Mouse (Mus musculus) intestine, embryonic 16.5 days (tissue): ENCODE results near the gene Tmc7. TPM values are rescaled to one million over a fixed set of nuclear protein-coding genes. Genes with fewer than 3 reads are reported as not detected.

Experiments
- ATAC-seq: fragments of 200-750 bp; cut with Nextera tagmentation; 2 replicates; pipeline ENCODE4 v1.8.0; 2017; ENCODE audit warnings: moderate TSS enrichment, moderate library complexity
- H3K27ac ChIP-seq: fragments of 300-500 bp; sonication (generic); 2 replicates; pipeline ENCODE4 v1.5.1; 2014; ENCODE audit warnings: mild to moderate bottlenecking, low read length
- H3K27me3 ChIP-seq: fragments of 300-500 bp; sonication (generic); replicated peaks from 2 replicates; pipeline ENCODE4 v1.6.1; 2014; ENCODE audit warnings: low read length, control low read depth, mixed read lengths; ENCODE audit not compliant: control insufficient read depth, insufficient read depth
- H3K36me3 ChIP-seq: fragments of 300-500 bp; sonication (generic); 2 replicates; pipeline ENCODE4 v1.6.1; 2014; ENCODE audit warnings: low read length, control low read depth; ENCODE audit not compliant: control insufficient read depth, insufficient read depth
- H3K4me1 ChIP-seq: fragments of 300-500 bp; sonication (generic); 2 replicates; pipeline ENCODE4 v1.6.1; 2014; ENCODE audit warnings: low read length, control low read depth, mixed read lengths; ENCODE audit not compliant: control insufficient read depth, insufficient read depth
- H3K4me2 ChIP-seq: fragments of 300-500 bp; sonication (generic); 2 replicates; pipeline ENCODE4 v1.6.1; 2014; ENCODE audit warnings: low read depth, low read length, control low read depth
- H3K4me3 ChIP-seq: fragments of 300-500 bp; sonication (generic); 2 replicates; pipeline ENCODE4 v1.5.1; 2014; ENCODE audit warnings: mild to moderate bottlenecking, low read length
- H3K9ac ChIP-seq: fragments of 300-500 bp; sonication (generic); 2 replicates; pipeline ENCODE4 v1.6.1; 2014; ENCODE audit warnings: low read depth, low read length
- H3K9me3 ChIP-seq: fragments of 300-500 bp; sonication (generic); 2 replicates; pipeline ENCODE4 v1.6.1; 2016; ENCODE audit warnings: low read length, control low read depth; ENCODE audit not compliant: control insufficient read depth
- WGBS: fragments of 180-500 bp; shearing (Covaris S2); extraction: QIAGEN DNeasy Blood & Tissue Kit; methylation state at CpG from one replicate; pipeline ENCODE4 v1.1.7; 2014; 5-methylcytosine and 5-hydroxymethylcytosine counted together
- polyA plus RNA-seq: library from polyadenylated mRNA; unstranded; fragments of >200 nt; fragmentation: Nextera tagmentation; extraction: Ambion mirVana; gene quantifications from 2 replicates; pipeline ENCODE4 v1.2.1, GENCODE M21; 2015

Tmc7 gene
- polyA plus RNA-seq, 1 experiment from 2014 or later: 1.7 TPM

GRCm38 (mm10) chr7:118571350-118571749 is 13.2 kb downstream of the Tmc7 start:
- no peak overlapping the region for H3K4me3 ChIP-seq
- no peak for ATAC-seq
- peaks cover 13% of the 10 kb centered on the region for H3K4me1 ChIP-seq
- no peak overlapping the region for H3K4me2 ChIP-seq
- no peak overlapping the region for H3K27ac ChIP-seq
- 60% methylated on average over 5 of the region's 5 CpGs for WGBS
- H3K36me3 ChIP-seq: no peaks in the 10 kb centered on the region
- H3K27me3 ChIP-seq: no peaks in the 10 kb centered on the region
- H3K9me3 ChIP-seq: no peaks in the 10 kb centered on the region
- no peak overlapping the region for H3K9ac ChIP-seq

GRCm38 (mm10) chr7:118569121-118569543 is 15.4 kb downstream of the Tmc7 start:
- H3K36me3 ChIP-seq: no peaks in the 10 kb centered on the region
- peak overlapping the region; percentile 51; the same call in 1 of the 2 replicates for H3K27ac ChIP-seq
- no peak overlapping the region for H3K4me3 ChIP-seq
- 63% methylated on average over 6 of the region's 6 CpGs for WGBS
- H3K4me1 ChIP-seq: peaks cover 8% of the 10 kb centered on the region
- no peak overlapping the region for H3K9ac ChIP-seq
- no peaks in the 10 kb centered on the region for H3K9me3 ChIP-seq
- no peaks in the 10 kb centered on the region for H3K27me3 ChIP-seq
- H3K4me2 ChIP-seq: peak overlapping the region; percentile 12; the same call in 1 of the 2 replicates
- ATAC-seq: peak; percentile 89

GRCm38 (mm10) chr7:118554290-118554689 is 30.2 kb downstream of the Tmc7 start:
- Histone ChIP-seq H3K4me2 (no peak overlapping the region), H3K9me3 (no peaks in the 10 kb centered on the region), H3K9ac (no peak overlapping the region), H3K27ac (no peak overlapping the region), H3K27me3 (no peaks in the 10 kb centered on the region), H3K4me1 (no peaks in the 10 kb centered on the region), H3K36me3 (no peaks in the 10 kb centered on the region), H3K4me3 (no peak overlapping the region)
- no peak for ATAC-seq
- WGBS: 89% methylated on average over 2 of the region's 2 CpGs

GRCm38 (mm10) chr7:118553881-118554280 is 30.7 kb downstream of the Tmc7 start:
- ATAC-seq: no peak
- Histone ChIP-seq H3K27ac (no peak overlapping the region), H3K4me3 (no peak overlapping the region), H3K4me1 (no peaks in the 10 kb centered on the region), H3K36me3 (no peaks in the 10 kb centered on the region), H3K27me3 (no peaks in the 10 kb centered on the region), H3K9ac (no peak overlapping the region), H3K4me2 (no peak overlapping the region), H3K9me3 (no peaks in the 10 kb centered on the region)
- WGBS: 69% methylated on average over 4 of the region's 4 CpGs

- Histone ChIP-seq H3K4me2 (no peak overlapping the region), H3K36me3 (no peaks in the 10 kb centered on the region), H3K27me3 (no peaks in the 10 kb centered on the region), H3K4me3 (no peak overlapping the region), H3K27ac (no peak overlapping the region), H3K9ac (no peak overlapping the region), H3K9me3 (no peaks in the 10 kb centered on the region), H3K4me1 (no peaks in the 10 kb centered on the region)
- WGBS: 83% methylated on average over 10 of the region's 10 CpGs
- no peak for ATAC-seq
Observed at GRCm38 (mm10) chr7:118547451-118547850, 37.1 kb downstream of the Tmc7 start.

GRCm38 (mm10) chr7:118544128-118544527 is 40.4 kb downstream of the Tmc7 start:
- no peaks in the 10 kb centered on the region for H3K9me3 ChIP-seq
- H3K9ac ChIP-seq: no peak overlapping the region
- H3K27ac ChIP-seq: no peak overlapping the region
- 82% methylated on average over 4 of the region's 4 CpGs for WGBS
- no peak overlapping the region for H3K4me2 ChIP-seq
- no peaks in the 10 kb centered on the region for H3K4me1 ChIP-seq
- no peak for ATAC-seq
- H3K36me3 ChIP-seq: no peaks in the 10 kb centered on the region
- H3K27me3 ChIP-seq: no peaks in the 10 kb centered on the region
- H3K4me3 ChIP-seq: no peak overlapping the region

- no peaks in the 10 kb centered on the region for H3K9me3 ChIP-seq
- H3K4me1 ChIP-seq: no peaks in the 10 kb centered on the region
- no peak overlapping the region for H3K9ac ChIP-seq
- H3K27me3 ChIP-seq: no peaks in the 10 kb centered on the region
- no peak overlapping the region for H3K4me2 ChIP-seq
- no peaks in the 10 kb centered on the region for H3K36me3 ChIP-seq
- H3K4me3 ChIP-seq: no peak overlapping the region
- no peak for ATAC-seq
- H3K27ac ChIP-seq: no peak overlapping the region
- WGBS: 83% methylated on average over 4 of the region's 4 CpGs
Observed at GRCm38 (mm10) chr7:118535076-118535475, 49.5 kb downstream of the Tmc7 start.

- Histone ChIP-seq H3K9ac (no peak overlapping the region), H3K4me2 (no peak overlapping the region), H3K4me1 (no peaks in the 10 kb centered on the region), H3K4me3 (no peak overlapping the region), H3K27me3 (no peaks in the 10 kb centered on the region), H3K9me3 (no peaks in the 10 kb centered on the region), H3K36me3 (no peaks in the 10 kb centered on the region), H3K27ac (no peak overlapping the region)
- WGBS: 75% methylated on average over 3 of the region's 3 CpGs
- no peak for ATAC-seq
Observed at GRCm38 (mm10) chr7:118534326-118534725, 50.2 kb downstream of the Tmc7 start.

GRCm38 (mm10) chr7:118533178-118533578 is 51.4 kb downstream of the Tmc7 start, which contains the start of gene Coq7:
Gene Coq7 (minus strand): TSS chr7:118533356.
- under 1% methylated on average over 31 of the region's 31 CpGs for WGBS
- H3K4me3 ChIP-seq: peak within 1 kb of the TSS; percentile 75

GRCm38 (mm10) chr7:118532519-118533177 is 51.9 kb downstream of the Tmc7 start:
- peak overlapping the region; percentile 75 for H3K4me3 ChIP-seq

More at GRCm38 (mm10) chr7:118533178-118533578, 51.4 kb downstream of the Tmc7 start, which contains the start of gene Coq7:
- Histone ChIP-seq H3K27me3 (no peaks in the 10 kb centered on the region), H3K9ac (peak within 1 kb of the TSS; percentile 92), H3K4me2 (peak within 1 kb of the TSS; percentile 65), H3K36me3 (no peaks in the 10 kb centered on the region), H3K27ac (peak within 1 kb of the TSS; percentile 97), H3K4me1 (no peaks in the 10 kb centered on the region), H3K9me3 (no peaks in the 10 kb centered on the region)
- ATAC-seq: peak; percentile 99

More at GRCm38 (mm10) chr7:118532519-118533177, 51.9 kb downstream of the Tmc7 start:
- peak overlapping the region; percentile 65 for H3K4me2 ChIP-seq
- peak overlapping the region; percentile 97 for H3K27ac ChIP-seq
- H3K27me3 ChIP-seq: no peaks in the 10 kb centered on the region
- ATAC-seq: peak; percentile 97
- no peaks in the 10 kb centered on the region for H3K4me1 ChIP-seq
- H3K36me3 ChIP-seq: no peaks in the 10 kb centered on the region
- peak overlapping the region; percentile 92 for H3K9ac ChIP-seq
- no peaks in the 10 kb centered on the region for H3K9me3 ChIP-seq
- WGBS: under 1% methylated on average over 36 of the region's 36 CpGs
